Mouse (Mus musculus): ENCODE data around the gene Rsph3a. TPM values are rescaled to one million over a fixed set of nuclear protein-coding genes. Genes with fewer than 3 reads are reported as not detected.
A peak's percentile ranks its signal among the peaks of the same experiment; 100 is the strongest.
"Not testable (repeated sequence)": the region's sequence is repeated elsewhere in the genome, so short reads cannot be mapped to it uniquely, and the experiment has no call there.

Gene Rsph3a
- polyA plus RNA-seq, 1 experiment from 2014 or later, result 65.1 TPM

GRCm38 (mm10) chr17:7987038-7987437 is 41.6 kb downstream of the Rsph3a start:
- H3K9ac ChIP-seq (replicated peaks); ATAC-seq (ENCODE audit: low FRiP score); H3K4me2 ChIP-seq; H3K27me3 ChIP-seq (replicated peaks); H3K36me3 ChIP-seq; H3K4me1 ChIP-seq; H3K27ac ChIP-seq (replicated peaks); H3K4me3 ChIP-seq (replicated peaks); H3K9me3 ChIP-seq (replicated peaks): not testable (repeated sequence)
- 77% methylated on average over 7 of the region's 7 CpGs for WGBS

GRCm38 (mm10) chr17:8003248-8003647 is 57.8 kb downstream of the Rsph3a start:
- not testable (repeated sequence) for H3K9ac ChIP-seq (replicated peaks); H3K4me3 ChIP-seq (replicated peaks); ATAC-seq (ENCODE audit: low FRiP score); H3K4me2 ChIP-seq; H3K9me3 ChIP-seq (replicated peaks); H3K27me3 ChIP-seq (replicated peaks); H3K4me1 ChIP-seq; H3K36me3 ChIP-seq; H3K27ac ChIP-seq (replicated peaks)
- 91% methylated on average over 10 of the region's 10 CpGs for WGBS

- H3K27ac ChIP-seq (replicated peaks); H3K9me3 ChIP-seq (replicated peaks); H3K4me2 ChIP-seq; ATAC-seq (ENCODE audit: low FRiP score); H3K4me3 ChIP-seq (replicated peaks); H3K27me3 ChIP-seq (replicated peaks); H3K4me1 ChIP-seq; H3K9ac ChIP-seq (replicated peaks); H3K36me3 ChIP-seq: not testable (repeated sequence)
- 88% methylated on average over 1 of the region's 6 CpGs for WGBS
Measured at GRCm38 (mm10) chr17:8006771-8007170, 61.4 kb downstream of the Rsph3a start.

DNA sequence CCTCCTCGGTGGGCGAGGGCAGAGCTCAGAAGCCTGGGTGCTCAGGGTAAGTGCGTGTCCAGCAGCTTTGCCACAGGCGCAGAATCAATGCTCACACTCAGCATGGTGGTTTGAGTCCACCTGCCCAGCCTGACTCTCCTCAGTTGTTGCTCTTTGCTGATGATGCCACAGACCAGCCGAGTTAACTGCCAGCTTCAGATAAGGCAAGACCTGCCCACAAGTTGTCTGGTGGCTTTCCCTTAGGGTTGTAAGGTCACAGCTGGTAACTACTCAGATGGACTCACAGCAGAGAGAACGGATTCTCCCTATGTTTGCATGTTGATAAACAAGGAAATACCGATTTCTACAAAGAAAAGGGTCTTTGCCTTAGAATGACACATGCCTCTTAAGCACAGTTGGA is 64.2 kb downstream of the Rsph3a start:
- not testable (repeated sequence) for H3K4me3 ChIP-seq (replicated peaks); H3K4me1 ChIP-seq; H3K27me3 ChIP-seq (replicated peaks); H3K9ac ChIP-seq (replicated peaks); ATAC-seq (ENCODE audit: low FRiP score); H3K9me3 ChIP-seq (replicated peaks); H3K27ac ChIP-seq (replicated peaks); H3K36me3 ChIP-seq; H3K4me2 ChIP-seq
- WGBS, result 86% methylated on average over 5 of the region's 7 CpGs

DNA sequence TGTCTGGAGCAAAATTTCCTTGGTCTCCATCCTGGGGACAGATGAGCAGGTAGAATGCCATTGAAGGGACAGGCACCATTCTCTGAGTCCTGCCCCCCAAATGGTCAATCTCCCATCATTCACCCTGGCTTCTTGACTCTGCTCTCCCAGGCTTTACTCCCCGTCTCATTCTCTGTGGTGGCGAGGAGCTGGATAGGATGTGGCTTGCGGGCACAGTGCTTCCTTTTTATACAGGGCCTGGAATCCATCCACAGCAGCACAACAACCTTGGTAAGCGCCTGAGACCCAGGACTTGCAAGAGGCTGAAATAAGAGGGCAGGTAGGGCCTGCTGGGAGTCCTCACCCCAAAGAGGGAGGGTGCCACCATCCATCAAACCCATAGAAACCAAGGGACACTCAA is 68.6 kb downstream of the Rsph3a start:
- H3K36me3 ChIP-seq; H3K4me2 ChIP-seq; H3K9me3 ChIP-seq (replicated peaks); ATAC-seq (ENCODE audit: low FRiP score); H3K9ac ChIP-seq (replicated peaks); H3K4me1 ChIP-seq; H3K27me3 ChIP-seq (replicated peaks); H3K27ac ChIP-seq (replicated peaks); H3K4me3 ChIP-seq (replicated peaks): not testable (repeated sequence)
- WGBS, result 95% methylated on average over 3 of the region's 4 CpGs

DNA sequence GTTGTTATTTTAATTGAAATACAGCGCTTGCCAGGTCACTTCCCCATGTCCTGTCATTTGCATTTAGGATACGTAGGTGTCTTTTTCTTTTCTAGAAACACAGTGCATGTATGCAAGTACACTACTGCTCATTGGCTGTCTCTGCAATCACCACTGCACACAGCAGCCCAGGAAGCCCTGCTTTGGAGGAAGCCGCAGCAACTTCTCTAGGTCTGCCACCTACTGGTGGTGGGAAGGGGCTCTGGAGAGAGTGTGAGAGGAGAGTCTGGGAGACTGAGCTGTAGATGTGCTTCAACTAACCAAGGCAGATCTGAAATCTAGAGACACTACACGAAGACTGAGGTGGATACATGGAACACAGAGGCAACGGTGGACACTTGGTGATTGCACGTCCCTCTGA is 77.3 kb downstream of the Rsph3a start:
- H3K36me3 ChIP-seq; H3K9ac ChIP-seq (replicated peaks); H3K27ac ChIP-seq (replicated peaks); H3K27me3 ChIP-seq (replicated peaks); H3K4me3 ChIP-seq (replicated peaks); H3K9me3 ChIP-seq (replicated peaks); H3K4me2 ChIP-seq; ATAC-seq (ENCODE audit: low FRiP score); H3K4me1 ChIP-seq: not testable (repeated sequence)
- no CpG with 5 or more reads among the region's 6 CpGs for WGBS

DNA sequence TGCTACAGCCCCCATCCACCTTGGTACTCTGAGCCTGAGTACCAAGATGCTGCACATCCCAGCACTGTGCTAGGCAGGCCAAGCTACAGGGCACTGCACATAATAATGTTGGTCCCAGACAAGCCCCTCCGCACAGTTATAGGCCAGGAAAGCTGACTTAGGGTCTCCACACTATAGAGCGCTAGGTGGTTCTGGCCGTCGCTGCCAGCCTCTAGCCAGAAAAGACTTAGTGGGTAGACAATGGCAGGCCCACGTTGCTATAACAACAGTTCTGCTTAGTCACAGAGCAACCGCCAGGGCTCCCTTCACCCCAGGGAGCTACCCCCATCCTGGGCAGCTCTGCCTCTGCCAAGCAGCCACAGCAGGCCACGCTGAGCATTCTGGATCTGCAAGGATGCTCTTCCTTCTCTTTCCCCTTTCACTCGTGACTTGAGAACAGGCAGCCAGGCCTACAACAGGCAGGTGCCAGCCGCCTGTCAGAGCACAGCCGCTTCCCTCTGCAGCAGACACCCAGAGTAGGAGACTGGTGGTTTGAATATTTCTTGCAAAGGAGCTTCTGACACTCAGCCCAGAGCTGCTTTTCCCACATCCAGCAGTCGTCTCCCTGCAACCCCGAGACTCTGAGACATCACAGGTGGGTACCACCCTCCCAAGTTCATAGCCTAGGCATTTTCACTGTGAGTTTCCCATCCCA is 82.2 kb downstream of the Rsph3a start:
- no CpG with 5 or more reads among the region's 12 CpGs for WGBS
- H3K9me3 ChIP-seq (replicated peaks); H3K9ac ChIP-seq (replicated peaks); H3K4me2 ChIP-seq; H3K27me3 ChIP-seq (replicated peaks); H3K36me3 ChIP-seq; H3K4me3 ChIP-seq (replicated peaks); H3K27ac ChIP-seq (replicated peaks); H3K4me1 ChIP-seq: not testable (repeated sequence)
- ATAC-seq (ENCODE audit: low FRiP score), result peak; percentile 82

Other genes with a start within 250 kb of the Rsph3a start
- 12.9 and 13.8 TPM in 2 replicates for gene Fndc1, start 118.3 kb upstream of the Rsph3a start, polyA plus RNA-seq (2015; fragmentation: Nextera tagmentation; extraction: Ambion mirVana)
- 0.45 and 1.1 TPM in 2 replicates for gene Tagap, start 19.6 kb upstream of the Rsph3a start, polyA plus RNA-seq (2015; fragmentation: Nextera tagmentation; extraction: Ambion mirVana)
- gene Gm49673, start 202.2 kb downstream of the Rsph3a start, polyA plus RNA-seq (2015; fragmentation: Nextera tagmentation; extraction: Ambion mirVana), result 0.27 TPM in 1 of 2 replicates, not detected in the other
- 12.6 and 17.6 TPM in 2 replicates for gene Rnaset2a, start 202.5 kb downstream of the Rsph3a start, polyA plus RNA-seq (2015; fragmentation: Nextera tagmentation; extraction: Ambion mirVana)
- gene Fgfr1op, start 219.9 kb downstream of the Rsph3a start, polyA plus RNA-seq (2015; fragmentation: Nextera tagmentation; extraction: Ambion mirVana), result 29.3 and 31.3 TPM in 2 replicates

All from neural tube, embryonic 15.5 days (tissue).